Mouse (Mus musculus): ENCODE data around the gene Sval3.

Gene Sval3

GRCm38 (mm10) chr6:41967840-41968239 is at the start of gene Sval3:
TSS of gene Sval3 (plus strand) at chr6:41968140.
- no peak for DNase-seq (ENCODE audit: low spot score in 2 of 2)

DNA sequence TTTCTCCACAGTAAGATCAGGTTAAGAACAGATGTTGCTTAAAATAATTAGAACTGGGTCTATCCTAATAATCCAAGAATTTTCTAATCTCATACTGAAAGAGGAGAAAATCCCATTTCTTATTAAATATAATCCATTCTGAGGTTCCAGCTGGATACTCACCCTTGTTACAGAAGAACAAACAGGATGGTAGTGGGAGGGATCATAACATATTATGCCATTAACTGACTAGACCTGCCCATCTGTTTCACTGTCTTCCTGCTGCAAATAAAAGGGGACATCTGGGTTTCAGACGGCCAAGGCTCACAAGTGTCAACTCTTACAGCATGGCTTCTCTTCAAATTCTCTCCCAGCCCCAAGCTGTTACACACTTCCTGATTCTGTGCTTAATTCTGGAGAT is 16.6 kb upstream of the Sval3 start, which contains the start of gene Sval1:
Gene Sval1 (plus strand): TSS at position 301 of the 400 bp plus-strand sequence.
- no peak for DNase-seq (ENCODE audit: low spot score in 2 of 2)

All from urinary bladder, adult 18-20 months (tissue).